Mouse (Mus musculus): ENCODE measurements around the gene Nr3c2. TPM values are rescaled to one million over a fixed set of nuclear protein-coding genes. Genes with fewer than 3 reads are reported as not detected.

Gene Nr3c2
- polyA plus RNA-seq, 1 experiment: 1.2 TPM

- no peak overlapping the region for H3K4me3 ChIP-seq (ENCODE audit: low read depth, low read length)
Measured at GRCm38 (mm10) chr8:77251134-77251533, 351.9 kb downstream of the Nr3c2 start.

GRCm38 (mm10) chr8:77254466-77254865, 355.2 kb downstream of the Nr3c2 start:
- H3K36me3 ChIP-seq (ENCODE audit: control insufficient read depth, insufficient read depth, low read length, poor library complexity, severe bottlenecking): no peaks in the 10 kb centered on the region
- no peak overlapping the region for H3K9ac ChIP-seq (ENCODE audit: low read depth, poor library complexity, severe bottlenecking)
- H3K4me1 ChIP-seq (ENCODE audit: control insufficient read depth, insufficient read depth, low read length): no peaks in the 10 kb centered on the region
- H3K9me3 ChIP-seq (replicated peaks; ENCODE audit: control insufficient read depth, insufficient read depth, low read length, poor library complexity, severe bottlenecking): no peaks in the 10 kb centered on the region
- H3K4me3 ChIP-seq (ENCODE audit: low read depth, low read length): no peak overlapping the region
- no peak overlapping the region for H3K27ac ChIP-seq (ENCODE audit: insufficient read depth, low read length)
- TF ChIP-seq EP300 (IDR thresholded peaks at IDR 0.05; ENCODE audit: insufficient read depth, low read depth, low read length): no peak
- no peak for TF ChIP-seq CTCF (IDR thresholded peaks at IDR 0.05; ENCODE audit: low read depth, low read length)
- no peak for TF ChIP-seq POLR2A (IDR thresholded peaks at IDR 0.05; ENCODE audit: insufficient read depth, low read length)
- H3K27me3 ChIP-seq (ENCODE audit: control insufficient read depth, insufficient read depth, low read length, poor library complexity, severe bottlenecking): no peaks in the 10 kb centered on the region

More at GRCm38 (mm10) chr8:77251134-77251533, 351.9 kb downstream of the Nr3c2 start:
- no peaks in the 10 kb centered on the region for H3K36me3 ChIP-seq (ENCODE audit: control insufficient read depth, insufficient read depth, low read length, poor library complexity, severe bottlenecking)
- H3K9ac ChIP-seq (ENCODE audit: low read depth, poor library complexity, severe bottlenecking): no peak overlapping the region
- H3K27me3 ChIP-seq (ENCODE audit: control insufficient read depth, insufficient read depth, low read length, poor library complexity, severe bottlenecking): no peaks in the 10 kb centered on the region
- H3K9me3 ChIP-seq (replicated peaks; ENCODE audit: control insufficient read depth, insufficient read depth, low read length, poor library complexity, severe bottlenecking): no peaks in the 10 kb centered on the region
- H3K27ac ChIP-seq (ENCODE audit: insufficient read depth, low read length): no peak overlapping the region
- no peaks in the 10 kb centered on the region for H3K4me1 ChIP-seq (ENCODE audit: control insufficient read depth, insufficient read depth, low read length)
- TF ChIP-seq EP300 (IDR thresholded peaks at IDR 0.05; ENCODE audit: insufficient read depth, low read depth, low read length): no peak
- TF ChIP-seq POLR2A (IDR thresholded peaks at IDR 0.05; ENCODE audit: insufficient read depth, low read length): no peak
- TF ChIP-seq CTCF (IDR thresholded peaks at IDR 0.05; ENCODE audit: low read depth, low read length): no peak

GRCm38 (mm10) chr8:77256450-77257084, 357.3 kb downstream of the Nr3c2 start:
- H3K27ac ChIP-seq (ENCODE audit: insufficient read depth, low read length): no peak overlapping the region

GRCm38 (mm10) chr8:77257085-77257451, 357.8 kb downstream of the Nr3c2 start:
- Histone ChIP-seq H3K27me3 (ENCODE audit: control insufficient read depth, insufficient read depth, low read length, poor library complexity, severe bottlenecking) (no peaks in the 10 kb centered on the region), H3K4me3 (ENCODE audit: low read depth, low read length) (no peak overlapping the region), H3K9ac (ENCODE audit: low read depth, poor library complexity, severe bottlenecking) (no peak overlapping the region), H3K36me3 (ENCODE audit: control insufficient read depth, insufficient read depth, low read length, poor library complexity, severe bottlenecking) (no peaks in the 10 kb centered on the region), H3K4me1 (ENCODE audit: control insufficient read depth, insufficient read depth, low read length) (no peaks in the 10 kb centered on the region), H3K27ac (ENCODE audit: insufficient read depth, low read length) (no peak overlapping the region), H3K9me3 (replicated peaks; ENCODE audit: control insufficient read depth, insufficient read depth, low read length, poor library complexity, severe bottlenecking) (no peaks in the 10 kb centered on the region)
- TF ChIP-seq POLR2A (IDR thresholded peaks at IDR 0.05; ENCODE audit: insufficient read depth, low read length) (no peak), CTCF (IDR thresholded peaks at IDR 0.05; ENCODE audit: low read depth, low read length) (no peak), EP300 (IDR thresholded peaks at IDR 0.05; ENCODE audit: insufficient read depth, low read depth, low read length) (no peak)

More at GRCm38 (mm10) chr8:77256450-77257084, 357.3 kb downstream of the Nr3c2 start:
- TF ChIP-seq EP300 (IDR thresholded peaks at IDR 0.05; ENCODE audit: insufficient read depth, low read depth, low read length): no peak
- TF ChIP-seq CTCF (IDR thresholded peaks at IDR 0.05; ENCODE audit: low read depth, low read length): no peak
- no peak for TF ChIP-seq POLR2A (IDR thresholded peaks at IDR 0.05; ENCODE audit: insufficient read depth, low read length)
- H3K9ac ChIP-seq (ENCODE audit: low read depth, poor library complexity, severe bottlenecking): no peak overlapping the region
- H3K9me3 ChIP-seq (replicated peaks; ENCODE audit: control insufficient read depth, insufficient read depth, low read length, poor library complexity, severe bottlenecking): no peaks in the 10 kb centered on the region
- no peak overlapping the region for H3K4me3 ChIP-seq (ENCODE audit: low read depth, low read length)
- H3K4me1 ChIP-seq (ENCODE audit: control insufficient read depth, insufficient read depth, low read length): no peaks in the 10 kb centered on the region
- H3K27me3 ChIP-seq (ENCODE audit: control insufficient read depth, insufficient read depth, low read length, poor library complexity, severe bottlenecking): no peaks in the 10 kb centered on the region
- no peaks in the 10 kb centered on the region for H3K36me3 ChIP-seq (ENCODE audit: control insufficient read depth, insufficient read depth, low read length, poor library complexity, severe bottlenecking)

- Histone ChIP-seq H3K9me3 (replicated peaks; ENCODE audit: control insufficient read depth, insufficient read depth, low read length, poor library complexity, severe bottlenecking) (no peaks in the 10 kb centered on the region), H3K27ac (ENCODE audit: insufficient read depth, low read length) (no peak overlapping the region), H3K4me1 (ENCODE audit: control insufficient read depth, insufficient read depth, low read length) (no peaks in the 10 kb centered on the region), H3K27me3 (ENCODE audit: control insufficient read depth, insufficient read depth, low read length, poor library complexity, severe bottlenecking) (no peaks in the 10 kb centered on the region), H3K4me3 (ENCODE audit: low read depth, low read length) (no peak overlapping the region), H3K9ac (ENCODE audit: low read depth, poor library complexity, severe bottlenecking) (no peak overlapping the region), H3K36me3 (ENCODE audit: control insufficient read depth, insufficient read depth, low read length, poor library complexity, severe bottlenecking) (no peaks in the 10 kb centered on the region)
- TF ChIP-seq EP300 (IDR thresholded peaks at IDR 0.05; ENCODE audit: insufficient read depth, low read depth, low read length): no peak
- TF ChIP-seq CTCF (IDR thresholded peaks at IDR 0.05; ENCODE audit: low read depth, low read length): no peak
- TF ChIP-seq POLR2A (IDR thresholded peaks at IDR 0.05; ENCODE audit: insufficient read depth, low read length): no peak
Measured at GRCm38 (mm10) chr8:77261215-77261614, 362.0 kb downstream of the Nr3c2 start.

GRCm38 (mm10) chr8:77262216-77263009, 363.2 kb downstream of the Nr3c2 start:
- Histone ChIP-seq H3K9me3 (replicated peaks; ENCODE audit: control insufficient read depth, insufficient read depth, low read length, poor library complexity, severe bottlenecking) (no peaks in the 10 kb centered on the region), H3K9ac (ENCODE audit: low read depth, poor library complexity, severe bottlenecking) (no peak overlapping the region), H3K4me3 (ENCODE audit: low read depth, low read length) (no peak overlapping the region), H3K36me3 (ENCODE audit: control insufficient read depth, insufficient read depth, low read length, poor library complexity, severe bottlenecking) (no peaks in the 10 kb centered on the region), H3K27me3 (ENCODE audit: control insufficient read depth, insufficient read depth, low read length, poor library complexity, severe bottlenecking) (no peaks in the 10 kb centered on the region), H3K4me1 (ENCODE audit: control insufficient read depth, insufficient read depth, low read length) (no peaks in the 10 kb centered on the region), H3K27ac (ENCODE audit: insufficient read depth, low read length) (no peak overlapping the region)
- TF ChIP-seq EP300 (IDR thresholded peaks at IDR 0.05; ENCODE audit: insufficient read depth, low read depth, low read length) (no peak), POLR2A (IDR thresholded peaks at IDR 0.05; ENCODE audit: insufficient read depth, low read length) (no peak), CTCF (IDR thresholded peaks at IDR 0.05; ENCODE audit: low read depth, low read length) (no peak)
